Mouse (Mus musculus): ENCODE measurements around the gene Dock9. TPM values are rescaled to one million over a fixed set of nuclear protein-coding genes. Genes with fewer than 3 reads are reported as not detected.

Dock9 gene
- polyA plus RNA-seq (2012), result 1.2 and 1.4 TPM in 2 replicates

DNA sequence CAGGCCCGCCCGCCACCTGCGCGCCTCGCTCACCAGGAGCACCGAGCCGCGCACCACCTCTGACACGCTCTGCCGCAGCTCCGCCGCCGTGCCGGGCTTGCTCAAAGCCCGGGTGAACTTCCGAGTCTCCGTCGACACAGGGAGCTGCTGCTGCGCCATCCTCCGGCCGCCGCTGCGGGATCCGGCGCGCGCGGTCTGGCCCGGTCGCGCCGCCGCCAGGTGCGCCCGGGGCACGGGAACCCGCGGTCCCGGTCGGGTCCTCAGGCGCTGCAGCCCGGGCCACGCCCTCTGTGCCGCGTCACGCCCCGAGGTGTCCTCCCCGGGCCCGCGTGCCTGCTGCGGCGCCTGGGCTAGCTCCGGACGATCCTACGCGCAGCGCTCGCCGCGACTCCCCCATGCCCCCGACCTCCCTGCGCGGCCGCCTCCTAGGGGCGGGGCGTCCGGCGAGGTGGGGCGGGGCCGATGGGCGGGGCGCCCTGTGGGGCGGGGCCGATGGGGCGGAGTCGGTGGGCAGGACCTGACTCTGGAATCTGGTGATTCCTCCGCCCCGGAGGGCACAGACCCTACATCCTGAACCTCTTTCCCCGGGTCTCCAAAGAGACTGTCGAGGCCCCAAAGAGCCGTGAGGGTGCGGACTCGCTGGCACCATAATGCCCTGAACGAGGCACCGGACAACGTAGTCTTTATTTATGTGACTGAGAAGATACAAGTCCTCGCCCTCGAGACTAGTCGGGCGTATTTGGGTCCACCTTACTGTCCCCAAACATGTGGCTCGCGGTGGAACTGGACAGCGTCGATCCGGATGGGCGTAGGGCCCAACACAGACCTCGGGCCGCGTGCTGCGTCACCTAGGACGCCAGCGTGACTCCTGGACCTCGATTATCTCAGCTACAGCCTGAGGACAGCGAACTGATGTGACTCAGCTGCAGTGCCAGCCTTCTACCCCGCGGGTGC is at the start of gene Dock9:
Dock9 (minus strand) TSS at position 381 of the 954 bp plus-strand sequence.
- no peak for TF ChIP-seq GATA1 (IDR thresholded peaks at IDR 0.05; ENCODE audit: low read length)

GRCm38 (mm10) chr14:121844486-121844885 is 46.8 kb upstream of the Dock9 start:
- no peak for TF ChIP-seq GATA1 (IDR thresholded peaks at IDR 0.05; ENCODE audit: low read length)

GRCm38 (mm10) chr14:121840217-121840616 is 42.6 kb upstream of the Dock9 start:
- TF ChIP-seq GATA1 (IDR thresholded peaks at IDR 0.05; ENCODE audit: low read length), result no peak

- no peak for TF ChIP-seq GATA1 (IDR thresholded peaks at IDR 0.05; ENCODE audit: low read length)
Observed at GRCm38 (mm10) chr14:121838161-121838560, 40.5 kb upstream of the Dock9 start.

- no peak for TF ChIP-seq GATA1 (IDR thresholded peaks at IDR 0.05; ENCODE audit: low read length)
Observed at GRCm38 (mm10) chr14:121833001-121833520, 35.4 kb upstream of the Dock9 start.

GRCm38 (mm10) chr14:121829816-121830442 is 32.3 kb upstream of the Dock9 start:
- TF ChIP-seq GATA1 (IDR thresholded peaks at IDR 0.05; ENCODE audit: low read length), result no peak

DNA sequence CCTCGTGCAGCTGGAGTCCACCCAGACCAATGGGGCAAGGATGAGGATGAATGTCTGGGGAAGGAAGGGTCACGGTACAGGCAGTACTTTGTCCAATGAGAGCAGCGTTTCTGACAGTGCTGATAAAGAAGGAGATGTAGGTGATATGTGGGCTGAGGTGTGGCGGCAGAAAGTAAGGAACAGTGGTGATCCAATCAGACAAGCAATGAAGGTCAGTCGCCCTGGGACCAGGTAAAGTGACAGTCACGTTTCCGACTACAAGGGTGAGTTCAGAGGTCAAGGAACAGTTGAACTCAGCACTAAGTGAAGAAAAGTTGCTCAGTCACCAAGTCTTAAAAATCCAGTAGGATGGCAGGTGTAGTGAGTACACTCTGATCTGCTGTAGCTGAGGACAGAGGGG is 29.5 kb upstream of the Dock9 start:
- no peak for TF ChIP-seq GATA1 (IDR thresholded peaks at IDR 0.05; ENCODE audit: low read length)

DNA sequence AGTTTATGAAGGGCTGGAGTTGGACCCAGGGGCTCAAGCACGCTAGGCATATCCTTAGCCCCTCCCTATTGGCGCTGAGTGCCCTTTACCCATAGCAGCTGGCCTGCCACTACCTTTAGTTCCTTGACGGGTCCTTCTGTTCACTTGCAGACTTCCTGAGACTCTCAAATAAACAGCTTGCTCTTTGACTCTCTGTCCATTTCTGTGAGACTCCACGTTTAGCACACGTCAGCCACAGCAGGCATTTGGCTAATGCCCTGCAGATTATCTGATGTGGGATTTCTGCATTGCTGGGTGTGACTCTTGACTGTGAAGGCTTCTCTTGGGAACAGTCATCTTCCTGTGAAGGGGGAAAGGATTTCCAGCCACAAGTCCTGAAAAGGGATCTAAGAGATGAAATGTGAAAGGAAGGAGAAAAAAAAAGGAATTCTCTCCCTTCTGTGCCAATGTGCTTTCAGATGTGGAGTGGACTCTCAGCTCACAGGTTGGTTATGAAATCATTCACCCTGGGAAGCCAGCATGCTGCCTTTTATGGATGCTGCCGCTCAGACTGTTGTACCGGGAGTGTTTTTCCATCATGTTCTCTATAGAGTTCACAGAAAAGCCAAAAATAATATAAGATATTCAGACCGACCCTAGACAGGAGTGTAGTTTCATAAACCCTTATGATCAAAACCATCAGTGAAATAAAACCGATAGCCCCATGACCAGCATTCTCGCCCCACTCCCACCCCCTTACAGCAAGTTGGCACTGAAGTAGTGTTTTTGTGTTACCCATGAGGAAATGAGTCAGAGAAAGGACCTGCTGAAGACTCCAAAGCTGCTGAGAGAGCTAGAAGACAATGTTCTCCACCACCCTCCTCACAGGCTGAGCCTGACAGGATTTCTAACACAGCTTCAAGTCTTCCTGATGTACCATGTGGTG is 28.1 kb upstream of the Dock9 start:
- TF ChIP-seq GATA1 (IDR thresholded peaks at IDR 0.05; ENCODE audit: low read length), result no peak

GRCm38 (mm10) chr14:121824322-121825103 is 26.9 kb upstream of the Dock9 start:
- TF ChIP-seq GATA1 (IDR thresholded peaks at IDR 0.05; ENCODE audit: low read length), result no peak

- no peak for TF ChIP-seq GATA1 (IDR thresholded peaks at IDR 0.05; ENCODE audit: low read length)
Observed at GRCm38 (mm10) chr14:121822997-121823396, 25.4 kb upstream of the Dock9 start.

DNA sequence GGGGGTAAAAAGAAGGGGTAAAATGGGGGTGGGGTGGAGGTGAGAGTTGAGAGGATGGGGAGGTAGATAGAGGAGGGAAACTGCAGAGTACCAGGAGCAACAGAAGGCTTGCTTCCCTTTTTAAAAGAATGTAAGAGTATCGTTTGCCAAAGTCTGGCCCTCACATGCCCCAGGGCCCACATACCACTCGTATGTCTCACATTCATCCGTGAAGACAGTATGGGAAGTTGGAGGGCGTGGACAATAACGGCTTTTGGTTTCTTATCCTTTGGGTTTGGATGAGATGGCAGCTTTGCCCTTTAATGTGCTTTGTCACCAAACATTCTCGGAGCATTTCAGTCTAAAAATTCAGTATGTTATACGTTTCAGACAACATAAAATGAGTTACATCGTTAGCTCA is 24.9 kb upstream of the Dock9 start:
- TF ChIP-seq GATA1 (IDR thresholded peaks at IDR 0.05; ENCODE audit: low read length), result no peak

GRCm38 (mm10) chr14:121806791-121807190 is 9.2 kb upstream of the Dock9 start:
- no peak for TF ChIP-seq GATA1 (IDR thresholded peaks at IDR 0.05; ENCODE audit: low read length)

DNA sequence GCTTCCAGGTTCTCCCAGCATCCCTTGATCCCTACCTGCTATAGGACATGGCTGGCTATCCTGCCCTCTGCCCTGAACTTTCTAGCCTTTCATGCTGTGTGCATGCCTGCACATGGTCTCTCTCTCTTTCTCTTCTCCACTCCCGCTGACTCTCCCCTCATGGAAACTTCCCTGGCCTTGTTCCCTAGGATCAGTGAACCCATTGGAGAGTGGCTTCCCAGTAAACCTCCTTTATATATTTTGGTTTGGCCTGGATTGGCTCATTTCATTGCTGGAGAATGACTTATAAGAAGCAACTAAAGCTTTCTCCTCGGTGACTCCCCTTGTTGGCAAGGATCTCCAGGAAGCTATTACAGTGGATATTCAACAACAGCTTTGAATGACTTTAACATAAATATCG is 8.7 kb upstream of the Dock9 start:
- no peak for TF ChIP-seq GATA1 (IDR thresholded peaks at IDR 0.05; ENCODE audit: low read length)

- TF ChIP-seq GATA1 (IDR thresholded peaks at IDR 0.05; ENCODE audit: low read length), result no peak
Observed at GRCm38 (mm10) chr14:121804461-121804860, 6.8 kb upstream of the Dock9 start.

DNA sequence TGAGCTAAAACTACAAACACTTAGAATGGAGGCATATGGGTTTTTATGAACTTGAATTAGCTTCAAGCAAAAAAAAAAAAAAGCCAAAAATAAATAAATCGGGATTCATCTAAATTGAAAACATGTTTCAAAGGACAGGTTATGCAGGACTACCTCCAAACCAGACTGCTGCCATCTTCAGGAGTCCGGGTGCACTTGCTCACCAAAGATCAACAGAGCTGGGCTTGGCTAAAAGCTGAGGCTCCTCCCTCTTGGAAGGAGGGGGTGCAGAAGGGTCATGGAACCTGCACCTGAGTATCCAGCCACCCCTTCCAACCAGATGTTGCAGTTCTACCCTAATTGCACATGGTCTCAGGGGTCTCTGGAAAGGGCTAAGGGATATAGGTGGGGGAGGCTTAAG is 3.3 kb upstream of the Dock9 start:
- TF ChIP-seq GATA1 (IDR thresholded peaks at IDR 0.05; ENCODE audit: low read length), result no peak
